Mouse (Mus musculus) bone marrow, adult 2 months (tissue): ENCODE results near the gene Cdiptos.

ENCODE experiments used
- CTCF ChIP-seq: fragments of 200-500 bp; IDR thresholded peaks from 2 replicates; pipeline ENCODE4 v1.5.1; 2011; ENCODE audit warnings: low read length, control low read depth; ENCODE audit not compliant: control insufficient read depth, insufficient read depth
- POLR2A ChIP-seq: fragments of 200-500 bp; IDR thresholded peaks from 2 replicates; pipeline ENCODE4 v1.6.1; 2011; ENCODE audit warnings: low read depth, mild to moderate bottlenecking, control low read depth, low read length, borderline replicate concordance; ENCODE audit not compliant: control insufficient read depth

- TF ChIP-seq CTCF (no peak), POLR2A (no peak)
These were observed 23.7 kb upstream of the Cdiptos start for GRCm38 (mm10) chr7:126999568-126999967.
